Mouse (Mus musculus): ENCODE data around the gene Gm5286.
"Not testable (repeated sequence)": the region's sequence is repeated elsewhere in the genome, so short reads cannot be mapped to it uniquely, and the experiment has no call there.

The Gm5286 gene

DNA sequence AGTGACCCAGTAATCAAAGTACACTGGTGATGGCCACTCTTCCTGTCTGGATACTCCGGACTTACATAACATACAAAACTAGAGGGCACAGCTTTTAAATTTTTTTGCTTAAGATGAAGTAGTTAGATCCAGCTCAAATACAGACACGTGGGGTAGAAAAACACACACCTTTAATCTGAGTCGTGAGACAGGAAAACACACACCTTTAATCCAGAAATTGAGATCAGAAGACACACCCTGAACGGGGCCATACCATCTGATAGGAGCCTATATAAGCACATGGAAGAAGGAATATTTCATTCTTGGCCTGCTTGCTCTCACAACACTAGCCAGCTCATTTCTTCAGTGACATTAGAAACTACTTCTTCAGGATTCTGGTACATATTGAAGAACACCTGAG lies at the start of gene Gm5286:
Gene Gm5286, plus strand, starts transcription at position 301 of the 400 bp plus-strand sequence.
- DNase-seq = peak; percentile 6

DNA sequence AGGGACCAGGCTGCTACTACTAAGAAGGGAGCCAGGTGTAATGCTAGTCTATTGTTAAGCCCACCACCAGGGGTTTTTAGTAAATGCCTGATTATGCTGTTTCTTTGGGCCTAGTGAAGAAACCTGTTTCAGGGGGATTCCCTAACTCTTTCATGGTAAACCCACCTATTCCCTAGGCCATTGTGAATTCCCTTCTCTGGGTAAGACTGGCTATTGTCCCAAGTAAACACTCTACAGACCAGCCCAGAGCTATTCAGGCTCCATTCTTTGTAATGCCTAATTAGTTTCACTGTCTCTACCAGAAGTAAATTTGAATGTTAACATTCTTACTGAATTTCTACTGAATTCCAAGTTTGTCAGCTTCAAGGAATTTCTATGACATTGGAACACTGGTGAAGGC lies 29.2 kb upstream of the Gm5286 start:
- not testable (repeated sequence) for DNase-seq

DNA sequence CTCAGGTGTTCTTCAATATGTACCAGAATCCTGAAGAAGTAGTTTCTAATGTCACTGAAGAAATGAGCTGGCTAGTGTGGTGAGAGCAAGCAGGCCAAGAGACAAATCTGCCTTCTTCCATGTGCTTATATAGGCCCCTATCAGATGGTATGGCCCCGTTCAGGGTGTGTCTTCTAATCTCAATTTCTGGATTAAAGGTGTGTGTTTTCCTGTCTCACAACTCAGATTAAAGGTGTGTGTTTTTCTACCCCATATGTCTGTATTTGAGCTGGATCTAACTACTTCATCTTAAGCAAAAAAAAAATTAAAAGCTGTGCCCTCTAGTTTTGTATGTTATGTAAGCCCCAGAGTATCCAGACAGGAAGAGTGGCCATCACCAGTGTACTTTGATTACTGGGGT lies 18.4 kb upstream of the Gm5286 start, which contains the start of gene Gm10696:
Gene Gm10696, minus strand, starts transcription at position 101 of the 400 bp plus-strand sequence.
- not testable (repeated sequence) for DNase-seq
